15 mouse cellular contexts compared by ENCODE assay signal in the genomic region with DNA sequence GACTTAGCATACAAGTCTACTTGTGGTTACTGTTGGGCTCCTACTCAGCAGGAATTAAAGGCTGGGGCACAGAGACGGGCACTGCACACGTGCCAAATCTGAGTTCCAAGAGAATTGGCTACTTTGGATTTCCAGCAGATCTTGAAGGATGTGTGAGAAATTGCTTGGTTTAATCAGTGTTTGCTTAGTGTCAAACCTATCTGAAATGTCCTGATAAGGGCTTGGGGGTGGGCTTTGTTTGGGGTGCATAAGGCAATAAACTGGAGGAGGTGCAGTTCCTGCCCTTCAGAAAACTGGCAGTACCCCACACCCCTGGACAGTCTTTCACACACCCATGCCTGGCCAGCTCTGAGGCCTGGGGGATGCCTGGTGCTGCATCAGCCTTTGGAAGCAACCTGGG.
"Had no signal": no experiment of that assay in that cellular context is flagged by ENCODE, and none has a peak within 500 bp of the region (broad histone marks: within the 10 kb centered on the region; RNA-seq: fewer than 3 reads in every experiment).

No protein-coding gene starts in this region.

- DNase-seq: kidney, adult 9 months; kidney, postnatal 4 days; left cerebral cortex, postnatal 4 days; lung, adult 2 months; lung, postnatal 14 days; right cerebral cortex, postnatal 14 days; thymus, adult 2 months; thymus, postnatal 25 days had no signal

- H3K4me1 ChIP-seq: megakaryocyte, embryonic 14.5 days had no signal

- H3K27ac ChIP-seq: kidney, postnatal 0 days; liver, embryonic 15.5 days; macrophage; midbrain, embryonic 12.5 days; stomach, embryonic 15.5 days had no signal

- H3K36me3 ChIP-seq: liver, embryonic 15.5 days; midbrain, embryonic 12.5 days; stomach, embryonic 15.5 days had no signal

- H3K9ac ChIP-seq: liver, embryonic 15.5 days; midbrain, embryonic 12.5 days; stomach, embryonic 15.5 days had no signal

- H3K9me3 ChIP-seq: liver, embryonic 15.5 days; midbrain, embryonic 12.5 days; stomach, embryonic 15.5 days had no signal

- H3K27me3 ChIP-seq: stomach, embryonic 15.5 days had no signal

- H3K4me2 ChIP-seq: liver, embryonic 11.5 days; liver, embryonic 15.5 days; midbrain, embryonic 12.5 days; stomach, embryonic 15.5 days had no signal

- H3K4me3 ChIP-seq: liver, embryonic 15.5 days; megakaryocyte, embryonic 14.5 days; midbrain, embryonic 12.5 days; stomach, embryonic 15.5 days had no signal
